8 mouse cellular contexts compared by ENCODE assay signal in the genomic region with DNA sequence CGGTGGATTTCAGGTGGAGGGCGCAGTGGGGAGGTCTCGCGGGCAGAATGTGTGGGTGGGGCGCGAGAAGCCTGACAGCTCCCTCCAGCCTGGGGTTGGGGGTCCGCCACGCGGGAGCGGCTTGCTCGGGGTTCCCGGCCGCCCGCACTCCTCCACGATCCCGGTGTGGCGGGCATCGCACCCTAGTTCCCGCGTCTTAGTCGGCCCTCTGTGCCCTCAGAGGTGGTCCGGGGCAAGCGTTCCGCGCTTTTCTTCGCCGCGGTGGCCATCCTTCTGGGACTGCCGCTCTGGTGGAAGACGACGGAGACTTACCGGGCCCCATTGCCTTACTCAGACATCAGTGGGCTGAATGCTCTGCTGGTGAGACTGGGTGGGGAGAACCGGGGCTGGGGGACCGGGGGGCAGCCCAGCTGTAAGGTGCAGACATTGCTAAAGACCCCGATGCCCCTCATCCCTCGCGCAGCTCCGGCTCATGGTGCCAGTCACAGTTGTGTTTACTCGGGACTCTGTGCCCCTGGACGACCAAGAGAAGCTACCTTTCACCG. TPM values are rescaled to one million over a fixed set of nuclear protein-coding genes. Genes with fewer than 3 reads are reported as not detected.
DNase-seq lines count a peak whose midpoint lies in the region; ATAC-seq lines count a peak whose summit lies in the region.

No protein-coding gene starts in this region.

- peak overlapping the region; percentile 82 for H3K9ac ChIP-seq in embryonic facial prominence, embryonic 11.5 days (replicated peaks; ENCODE audit: low read length)
- peak overlapping the region; percentile 87 for H3K9ac ChIP-seq in hindbrain, embryonic 16.5 days (ENCODE audit: low read depth, low read length)
- peak overlapping the region; percentile 88 for H3K9ac ChIP-seq in midbrain, embryonic 16.5 days (ENCODE audit: low read depth, low read length)

- 0 out of 2 replicates have a peak, but pooled peaks cover 5% of the 10 kb centered on the region for H3K4me1 ChIP-seq in embryonic facial prominence, embryonic 11.5 days (ENCODE audit: control insufficient read depth, insufficient read depth, low read length)
- peaks cover 10% of the 10 kb centered on the region for H3K4me1 ChIP-seq in hindbrain, embryonic 16.5 days (ENCODE audit: control insufficient read depth, insufficient read depth, low read depth, low read length)
- H3K4me1 ChIP-seq in midbrain, embryonic 16.5 days (ENCODE audit: control insufficient read depth, insufficient read depth, low read length): peaks cover 10% of the 10 kb centered on the region

- peak; percentile 27 for ATAC-seq in embryonic facial prominence, embryonic 11.5 days (replicated peaks; ENCODE audit: insufficient number of reproducible peaks, low FRiP score, low TSS enrichment, low read depth)
- peak; percentile 63 for ATAC-seq in hindbrain, embryonic 16.5 days
- peak; percentile 75 for ATAC-seq in midbrain, embryonic 16.5 days
- ATAC-seq in granulocyte monocyte progenitor cell, adult 5-6 weeks (replicated peaks; ENCODE audit: poor library complexity, severe bottlenecking): no peak

- peak overlapping the region; percentile 93 for H3K4me2 ChIP-seq in embryonic facial prominence, embryonic 11.5 days (ENCODE audit: low read depth, low read length)
- peak overlapping the region; percentile 83 for H3K4me2 ChIP-seq in hindbrain, embryonic 16.5 days (ENCODE audit: low read length)
- H3K4me2 ChIP-seq in midbrain, embryonic 16.5 days (ENCODE audit: low read length): peak overlapping the region; percentile 81

- no peaks in the 10 kb centered on the region for H3K36me3 ChIP-seq in embryonic facial prominence, embryonic 11.5 days (replicated peaks; ENCODE audit: control insufficient read depth, insufficient read depth, low read depth, low read length)
- peaks cover 9% of the 10 kb centered on the region for H3K36me3 ChIP-seq in hindbrain, embryonic 16.5 days (ENCODE audit: control insufficient read depth, insufficient read depth, low read length)
- peaks cover 9% of the 10 kb centered on the region for H3K36me3 ChIP-seq in midbrain, embryonic 16.5 days (ENCODE audit: control insufficient read depth, insufficient read depth, low read length)

- 1% methylated on average over 40 of the region's 41 CpGs for WGBS in embryonic facial prominence, embryonic 11.5 days
- under 1% methylated on average over 40 of the region's 41 CpGs for WGBS in hindbrain, embryonic 16.5 days
- WGBS in midbrain, embryonic 16.5 days: under 1% methylated on average over 36 of the region's 41 CpGs

- 0 out of 2 replicates have a peak overlapping the region, but pooled peaks have one; percentile 8 for H3K27ac ChIP-seq in embryonic facial prominence, embryonic 11.5 days (replicated peaks; ENCODE audit: low read depth, low read length)
- H3K27ac ChIP-seq in hindbrain, embryonic 16.5 days (ENCODE audit: low read depth, low read length): peak overlapping the region; percentile 42
- H3K27ac ChIP-seq in midbrain, embryonic 16.5 days (ENCODE audit: low read length): peak overlapping the region; percentile 73

- H3K9me3 ChIP-seq in embryonic facial prominence, embryonic 11.5 days (replicated peaks; ENCODE audit: control insufficient read depth, low read length): no peaks in the 10 kb centered on the region
- no peaks in the 10 kb centered on the region for H3K9me3 ChIP-seq in hindbrain, embryonic 16.5 days (ENCODE audit: control insufficient read depth, low read length)
- no peaks in the 10 kb centered on the region for H3K9me3 ChIP-seq in midbrain, embryonic 16.5 days (replicated peaks; ENCODE audit: control insufficient read depth, low read length, poor library complexity, severe bottlenecking)

- no peaks in the 10 kb centered on the region for H3K27me3 ChIP-seq in embryonic facial prominence, embryonic 11.5 days (ENCODE audit: control insufficient read depth, insufficient read depth, low read length)
- no peaks in the 10 kb centered on the region for H3K27me3 ChIP-seq in hindbrain, embryonic 16.5 days (replicated peaks; ENCODE audit: control insufficient read depth, insufficient read depth, low read length)
- no peaks in the 10 kb centered on the region for H3K27me3 ChIP-seq in midbrain, embryonic 16.5 days (ENCODE audit: control insufficient read depth, insufficient read depth, low read depth, low read length)

- peak; percentile 20 to 39 for DNase-seq in kidney, postnatal 25 days
- DNase-seq in kidney, adult 11 months: no peak
- no peak for DNase-seq in embryonic facial prominence, embryonic 11.5 days (ENCODE audit: low spot score)
- DNase-seq in cerebellum, adult 18-20 months: no peak
- DNase-seq in kidney, adult 18-20 months: no peak

- peak overlapping the region; percentile 74 for H3K4me3 ChIP-seq in embryonic facial prominence, embryonic 11.5 days (ENCODE audit: low read depth, low read length)
- H3K4me3 ChIP-seq in hindbrain, embryonic 16.5 days (ENCODE audit: low read length): peak overlapping the region; percentile 76
- peak overlapping the region; percentile 89 for H3K4me3 ChIP-seq in midbrain, embryonic 16.5 days (ENCODE audit: low read depth, low read length)

RNA-seq across cellular contexts. Expression of a gene that starts 0.4 kb away (rescaled TPM):
- 55.4 and 64.0 TPM in 2 replicates for polyA plus RNA-seq in embryonic facial prominence, embryonic 11.5 days (2014; fragmentation: Nextera tagmentation; extraction: Ambion mirVana)
- 101 and 107 TPM in 2 replicates for polyA plus RNA-seq in hindbrain, embryonic 16.5 days (2015; fragmentation: Nextera tagmentation; extraction: Ambion mirVana)
- 70.7 and 79.0 TPM in 2 replicates for polyA plus RNA-seq in midbrain, embryonic 16.5 days (2015; fragmentation: Nextera tagmentation; extraction: Ambion mirVana)
- total RNA-seq in granulocyte monocyte progenitor cell, adult 5-6 weeks (2014; fragmentation: Nextera tagmentation): 47.6 and 51.6 TPM in 2 replicates
- total RNA-seq in granulocyte monocyte progenitor cell, adult 5-6 weeks (2017): 13.7 and 14.9 TPM in 2 replicates

RNA-seq across cellular contexts. Expression of a gene that starts 5.8 kb away (rescaled TPM):
- polyA plus RNA-seq in embryonic facial prominence, embryonic 11.5 days (2014; fragmentation: Nextera tagmentation; extraction: Ambion mirVana): 2.7 and 4.6 TPM in 2 replicates
- 390 and 562 TPM in 2 replicates for polyA plus RNA-seq in hindbrain, embryonic 16.5 days (2015; fragmentation: Nextera tagmentation; extraction: Ambion mirVana)
- 87.2 and 154 TPM in 2 replicates for polyA plus RNA-seq in midbrain, embryonic 16.5 days (2015; fragmentation: Nextera tagmentation; extraction: Ambion mirVana)
- 0.69 and 2.8 TPM in 2 replicates for total RNA-seq in granulocyte monocyte progenitor cell, adult 5-6 weeks (2014; fragmentation: Nextera tagmentation)
- total RNA-seq in granulocyte monocyte progenitor cell, adult 5-6 weeks (2017): 0.15 TPM in 1 of 2 replicates, not detected in the other

RNA-seq across cellular contexts. Expression of a gene that starts 14.7 kb away (rescaled TPM):
- 77.0 and 84.7 TPM in 2 replicates for polyA plus RNA-seq in embryonic facial prominence, embryonic 11.5 days (2014; fragmentation: Nextera tagmentation; extraction: Ambion mirVana)
- 86.5 and 91.1 TPM in 2 replicates for polyA plus RNA-seq in hindbrain, embryonic 16.5 days (2015; fragmentation: Nextera tagmentation; extraction: Ambion mirVana)
- polyA plus RNA-seq in midbrain, embryonic 16.5 days (2015; fragmentation: Nextera tagmentation; extraction: Ambion mirVana): 77.2 and 81.8 TPM in 2 replicates
- 24.0 and 41.0 TPM in 2 replicates for total RNA-seq in granulocyte monocyte progenitor cell, adult 5-6 weeks (2014; fragmentation: Nextera tagmentation)
- total RNA-seq in granulocyte monocyte progenitor cell, adult 5-6 weeks (2017): 11.9 and 18.5 TPM in 2 replicates

RNA-seq across cellular contexts. Expression of a gene that starts 27.3 kb away (rescaled TPM):
- polyA plus RNA-seq in embryonic facial prominence, embryonic 11.5 days (2014; fragmentation: Nextera tagmentation; extraction: Ambion mirVana): 54.8 and 62.0 TPM in 2 replicates
- 10.5 and 11.2 TPM in 2 replicates for polyA plus RNA-seq in hindbrain, embryonic 16.5 days (2015; fragmentation: Nextera tagmentation; extraction: Ambion mirVana)
- 4.2 and 6.5 TPM in 2 replicates for polyA plus RNA-seq in midbrain, embryonic 16.5 days (2015; fragmentation: Nextera tagmentation; extraction: Ambion mirVana)
- total RNA-seq in granulocyte monocyte progenitor cell, adult 5-6 weeks (2014; fragmentation: Nextera tagmentation): 11.9 and 25.4 TPM in 2 replicates
- total RNA-seq in granulocyte monocyte progenitor cell, adult 5-6 weeks (2017): 50.8 and 57.7 TPM in 2 replicates

RNA-seq across cellular contexts. Expression of a gene that starts 37.9 kb away (rescaled TPM):
- polyA plus RNA-seq in embryonic facial prominence, embryonic 11.5 days (2014; fragmentation: Nextera tagmentation; extraction: Ambion mirVana): 0.11 TPM in 1 of 2 replicates, not detected in the other
- 0.16 and 0.40 TPM in 2 replicates for polyA plus RNA-seq in hindbrain, embryonic 16.5 days (2015; fragmentation: Nextera tagmentation; extraction: Ambion mirVana)
- 0.15 and 0.25 TPM in 2 replicates for polyA plus RNA-seq in midbrain, embryonic 16.5 days (2015; fragmentation: Nextera tagmentation; extraction: Ambion mirVana)
- 2.3 TPM in 1 of 2 replicates, not detected in the other for total RNA-seq in granulocyte monocyte progenitor cell, adult 5-6 weeks (2014; fragmentation: Nextera tagmentation)
- total RNA-seq in granulocyte monocyte progenitor cell, adult 5-6 weeks (2017): not detected in 2 replicates

Comparison
In these comparisons a context has a peak if more than half of its experiments do, and no peak if none do; other contexts are left out.
1. DNase-seq: peak in kidney, postnatal 25 days (2 of 2); none in kidney, adult 11 months (single experiment), embryonic facial prominence, embryonic 11.5 days (single experiment), cerebellum, adult 18-20 months (0 of 2) and kidney, adult 18-20 months (single experiment).
2. H3K27ac ChIP-seq: peak in every context shown above with its lines; median percentile 73 in midbrain, embryonic 16.5 days; 42 in hindbrain, embryonic 16.5 days; 8 in embryonic facial prominence, embryonic 11.5 days.
3. RNA of a gene that starts 5.8 kb away (polyA plus RNA-seq): 390 to 562 TPM in hindbrain, embryonic 16.5 days and 87.2 to 154 TPM in midbrain, embryonic 16.5 days; 2.7 to 4.6 TPM in embryonic facial prominence, embryonic 11.5 days; every median in the first group is over 10 times any median in the second.
4. Peak in every context shown above with its lines, with median percentiles within 50 percentile points of each other: H3K4me2 ChIP-seq, H3K4me3 ChIP-seq and H3K9ac ChIP-seq.